Mouse (Mus musculus) liver, postnatal 0 days (tissue): ENCODE data around the gene B4gat1.

Source experiments
- CTCF ChIP-seq: sonication (generic); IDR thresholded peaks from 2 replicates; pipeline ENCODE4 v1.5.1; 2016; ENCODE audit warnings: antibody characterized with exemption, low read depth
- EP300 ChIP-seq: IDR thresholded peaks from 2 replicates; pipeline ENCODE4 v1.6.1; 2016; ENCODE audit warnings: antibody characterized with exemption, low read depth, mild to moderate bottlenecking

DNA sequence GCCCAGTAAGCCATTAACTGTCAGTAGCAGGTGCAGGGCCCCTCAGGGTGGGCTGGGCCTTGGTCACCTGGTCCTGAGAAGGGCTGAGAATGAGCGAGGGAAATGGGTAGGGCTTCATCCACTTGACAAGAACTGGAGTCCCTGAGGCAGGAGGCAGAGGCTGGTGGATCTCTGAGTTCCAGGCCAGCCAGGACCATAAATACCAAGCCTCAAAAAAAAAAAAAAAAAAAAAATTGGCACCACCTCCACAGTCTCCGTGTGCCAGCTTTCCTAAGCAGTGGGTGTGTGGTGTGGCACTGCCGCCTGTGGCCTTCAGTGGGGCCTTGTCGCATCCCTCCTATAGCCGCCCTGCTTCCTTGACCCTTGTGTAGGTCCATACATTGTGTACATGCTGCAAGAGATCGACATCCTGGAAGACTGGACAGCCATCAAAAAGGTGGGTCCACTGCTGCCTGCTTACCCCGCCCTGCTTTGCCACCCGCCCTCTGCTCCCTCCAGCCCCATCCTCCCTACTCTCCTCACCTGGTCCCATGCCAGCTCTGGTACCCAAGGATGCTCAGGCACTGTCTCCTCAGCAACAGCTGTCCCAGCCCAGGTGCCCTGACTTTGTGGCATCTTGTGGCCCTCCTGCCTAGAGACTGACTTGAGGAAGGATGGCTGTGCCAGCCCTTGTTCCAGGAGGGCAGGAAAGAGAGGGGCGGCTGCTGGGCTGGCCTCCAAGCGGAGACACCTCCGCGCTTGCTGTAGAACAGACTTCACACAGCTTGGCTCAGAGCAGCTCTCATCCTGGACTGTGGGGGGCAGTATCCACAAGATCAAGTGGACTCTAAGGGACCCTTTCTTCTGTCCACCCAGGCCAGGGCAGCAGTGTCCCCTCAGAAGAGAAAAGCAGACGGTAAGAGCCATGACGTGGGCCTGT lies 9.8 kb downstream of the B4gat1 start:
- TF ChIP-seq CTCF (no peak), EP300 (no peak)
